Comparison of ENCODE assay signal across 30 mouse cellular contexts in genomic region chr12:97793364-97794120, GRCm38 (mm10).
A peak's percentile ranks its signal among the peaks of the same experiment; 100 is the strongest.
DNase-seq lines count a peak whose midpoint lies in the region; ATAC-seq and TF ChIP-seq lines count a peak whose summit lies in the region.
"Had no signal": no experiment of that assay in that cellular context is flagged by ENCODE, and none has a peak within 500 bp of the region (broad histone marks: within the 10 kb centered on the region; RNA-seq: fewer than 3 reads in every experiment).

No protein-coding gene starts in this region.

- WGBS in hindbrain, embryonic 15.5 days = 66% methylated on average over 16 of the region's 16 CpGs
- WGBS in hindbrain, embryonic 14.5 days = 66% methylated on average over 16 of the region's 16 CpGs
- WGBS in midbrain, embryonic 12.5 days = 65% methylated on average over 16 of the region's 16 CpGs
- 83% methylated on average over 16 of the region's 16 CpGs for WGBS in midbrain, embryonic 10.5 days
- 14% methylated on average over 16 of the region's 16 CpGs for WGBS in forebrain, embryonic 16.5 days

- TF ChIP-seq POLR2A in cortical plate, adult 2 months (IDR thresholded peaks at IDR 0.05; ENCODE audit: extremely low read depth, insufficient read depth, low read length) = no peak

- no peaks in the 10 kb centered on the region for H3K9me3 ChIP-seq in hindbrain, embryonic 15.5 days
- H3K9me3 ChIP-seq in hindbrain, embryonic 14.5 days (ENCODE audit: control insufficient read depth, low read length) = no peaks in the 10 kb centered on the region
- no peaks in the 10 kb centered on the region for H3K9me3 ChIP-seq in midbrain, embryonic 12.5 days
- no peaks in the 10 kb centered on the region for H3K9me3 ChIP-seq in midbrain, embryonic 10.5 days (replicated peaks)
- no peaks in the 10 kb centered on the region for H3K9me3 ChIP-seq in forebrain, embryonic 16.5 days (ENCODE audit: control insufficient read depth, low read length)
- H3K9me3 ChIP-seq: embryonic facial prominence, embryonic 12.5 days; heart, embryonic 13.5 days; limb, embryonic 15.5 days; liver, embryonic 13.5 days had no signal

- no peaks in the 10 kb centered on the region for H3K36me3 ChIP-seq in hindbrain, embryonic 15.5 days
- H3K36me3 ChIP-seq in hindbrain, embryonic 14.5 days (replicated peaks; ENCODE audit: control insufficient read depth, insufficient read depth) = no peaks in the 10 kb centered on the region
- no peaks in the 10 kb centered on the region for H3K36me3 ChIP-seq in midbrain, embryonic 12.5 days
- H3K36me3 ChIP-seq in midbrain, embryonic 10.5 days = no peaks in the 10 kb centered on the region
- H3K36me3 ChIP-seq in forebrain, embryonic 16.5 days (ENCODE audit: control insufficient read depth, insufficient read depth) = no peaks in the 10 kb centered on the region
- H3K36me3 ChIP-seq: embryonic facial prominence, embryonic 12.5 days; G1E; heart, embryonic 13.5 days; limb, embryonic 15.5 days; liver, embryonic 13.5 days had no signal

- no peak for TF ChIP-seq CTCF in cortical plate, adult 2 months (IDR thresholded peaks at IDR 0.05; ENCODE audit: extremely low read depth, insufficient read depth, low read length)

- no peaks in the 10 kb centered on the region for H3K4me1 ChIP-seq in hindbrain, embryonic 15.5 days (replicated peaks)
- H3K4me1 ChIP-seq in hindbrain, embryonic 14.5 days (replicated peaks; ENCODE audit: control insufficient read depth, insufficient read depth, low read length) = no peaks in the 10 kb centered on the region
- no peaks in the 10 kb centered on the region; the same call in 1 of the 2 replicates for H3K4me1 ChIP-seq in midbrain, embryonic 12.5 days
- no peaks in the 10 kb centered on the region for H3K4me1 ChIP-seq in midbrain, embryonic 10.5 days
- no peaks in the 10 kb centered on the region; the same call in none of the 2 replicates for H3K4me1 ChIP-seq in cortical plate, adult 2 months (ENCODE audit: control insufficient read depth, insufficient read depth, low read length)
- H3K4me1 ChIP-seq in forebrain, embryonic 16.5 days (replicated peaks; ENCODE audit: control insufficient read depth, insufficient read depth, low read length) = peaks cover 8% of the 10 kb centered on the region; the same call in 1 of the 2 replicates
- H3K4me1 ChIP-seq: embryonic facial prominence, embryonic 12.5 days; heart, embryonic 13.5 days; limb, embryonic 15.5 days; liver, embryonic 13.5 days; megakaryocyte, embryonic 14.5 days had no signal

- no peaks in the 10 kb centered on the region for H3K27me3 ChIP-seq in hindbrain, embryonic 15.5 days
- H3K27me3 ChIP-seq in hindbrain, embryonic 14.5 days (ENCODE audit: control insufficient read depth, insufficient read depth, low read length) = no peaks in the 10 kb centered on the region
- no peaks in the 10 kb centered on the region for H3K27me3 ChIP-seq in midbrain, embryonic 12.5 days
- no peaks in the 10 kb centered on the region for H3K27me3 ChIP-seq in midbrain, embryonic 10.5 days (ENCODE audit: low read depth, poor library complexity, severe bottlenecking)
- H3K27me3 ChIP-seq in forebrain, embryonic 16.5 days (replicated peaks; ENCODE audit: control insufficient read depth, insufficient read depth, low read length) = no peaks in the 10 kb centered on the region
- H3K27me3 ChIP-seq: embryonic facial prominence, embryonic 12.5 days; heart, embryonic 13.5 days; limb, embryonic 15.5 days; liver, embryonic 13.5 days; megakaryocyte, embryonic 14.5 days had no signal

- no peak overlapping the region for H3K4me2 ChIP-seq in hindbrain, embryonic 15.5 days
- H3K4me2 ChIP-seq in hindbrain, embryonic 14.5 days (replicated peaks) = no peak overlapping the region
- 0 out of 2 replicates have a peak overlapping the region, but pooled peaks have one; percentile 11 for H3K4me2 ChIP-seq in midbrain, embryonic 12.5 days (replicated peaks)
- peak overlapping the region; percentile 36 for H3K4me2 ChIP-seq in forebrain, embryonic 16.5 days (ENCODE audit: low read length)
- H3K4me2 ChIP-seq: embryonic facial prominence, embryonic 12.5 days; heart, embryonic 13.5 days; limb, embryonic 15.5 days; liver, embryonic 13.5 days had no signal

- H3K9ac ChIP-seq in hindbrain, embryonic 15.5 days = no peak overlapping the region
- H3K9ac ChIP-seq in hindbrain, embryonic 14.5 days = no peak overlapping the region
- no peak overlapping the region for H3K9ac ChIP-seq in midbrain, embryonic 12.5 days (replicated peaks)
- H3K9ac ChIP-seq in forebrain, embryonic 16.5 days (replicated peaks; ENCODE audit: low read depth, low read length) = no peak overlapping the region
- H3K9ac ChIP-seq: embryonic facial prominence, embryonic 12.5 days; heart, embryonic 13.5 days; limb, embryonic 15.5 days; liver, embryonic 13.5 days had no signal

- ATAC-seq in hindbrain, embryonic 15.5 days (ENCODE audit: low FRiP score, low read depth) = no peak
- no peak for ATAC-seq in hindbrain, embryonic 14.5 days (ENCODE audit: low FRiP score)
- ATAC-seq in midbrain, embryonic 12.5 days (ENCODE audit: low FRiP score, low read depth) = no peak
- ATAC-seq in forebrain, embryonic 16.5 days = peak; percentile 61
- no peak for ATAC-seq in frontal cortex, adult (ENCODE audit: low TSS enrichment)
- ATAC-seq: intestine, postnatal 0 days; lung, postnatal 0 days had no signal

- DNase-seq in hindbrain, embryonic 14.5 days (ENCODE audit: low spot score) = no peak
- DNase-seq in midbrain, embryonic 10.5 days (ENCODE audit: low spot score) = no peak
- DNase-seq: adrenal gland, adult 8-10 months; cerebellum, adult 11 months; cerebellum, adult 9-10 months; cerebellum, postnatal 36 days; embryo, embryonic 11 days; gastrocnemius, postnatal 10 days; heart, postnatal 10 days; kidney, adult 9 months; kidney, postnatal 10 days; liver, embryonic 13.5 days; lung, adult 18-20 months; lung, postnatal 4 days; right cerebral cortex, postnatal 4 days; thymus, adult 18-20 months; thymus, postnatal 36 days had no signal

- no peak overlapping the region for H3K4me3 ChIP-seq in hindbrain, embryonic 15.5 days
- no peak overlapping the region for H3K4me3 ChIP-seq in hindbrain, embryonic 14.5 days (replicated peaks; ENCODE audit: low read length)
- no peak overlapping the region for H3K4me3 ChIP-seq in midbrain, embryonic 12.5 days
- no peak overlapping the region for H3K4me3 ChIP-seq in midbrain, embryonic 10.5 days
- H3K4me3 ChIP-seq in cortical plate, adult 2 months (ENCODE audit: insufficient read depth, low read length) = no peak overlapping the region
- H3K4me3 ChIP-seq in forebrain, embryonic 16.5 days (replicated peaks; ENCODE audit: low read length) = no peak overlapping the region
- H3K4me3 ChIP-seq: embryonic facial prominence, embryonic 12.5 days; heart, embryonic 13.5 days; limb, embryonic 15.5 days; liver, embryonic 13.5 days; megakaryocyte, embryonic 14.5 days had no signal

- 0 out of 2 replicates have a peak overlapping the region, but pooled peaks have one; percentile 15 for H3K27ac ChIP-seq in hindbrain, embryonic 15.5 days (replicated peaks)
- no peak overlapping the region for H3K27ac ChIP-seq in hindbrain, embryonic 14.5 days
- H3K27ac ChIP-seq in midbrain, embryonic 12.5 days (replicated peaks) = no peak overlapping the region
- no peak overlapping the region for H3K27ac ChIP-seq in midbrain, embryonic 10.5 days (replicated peaks)
- H3K27ac ChIP-seq in cortical plate, adult 2 months (ENCODE audit: insufficient read depth, low read length) = 0 out of 2 replicates have a peak overlapping the region, but pooled peaks have one; percentile 56
- no peak overlapping the region for H3K27ac ChIP-seq in forebrain, embryonic 16.5 days (ENCODE audit: low read length)
- H3K27ac ChIP-seq: embryonic facial prominence, embryonic 12.5 days; heart, embryonic 13.5 days; limb, embryonic 15.5 days; liver, embryonic 13.5 days; stomach, postnatal 0 days had no signal

Comparison
In these comparisons a context has a peak if more than half of its experiments do, and no peak if none do; other contexts are left out.
1. H3K27ac ChIP-seq: peak in hindbrain, embryonic 15.5 days (single experiment) and cortical plate, adult 2 months (single experiment); none in hindbrain, embryonic 14.5 days (single experiment), midbrain, embryonic 12.5 days (single experiment), midbrain, embryonic 10.5 days (single experiment) and forebrain, embryonic 16.5 days (single experiment).
2. H3K4me2 ChIP-seq: peak in midbrain, embryonic 12.5 days (single experiment) and forebrain, embryonic 16.5 days (single experiment); none in hindbrain, embryonic 15.5 days (single experiment) and hindbrain, embryonic 14.5 days (single experiment).